Mouse (Mus musculus) retina, adult 2 months (tissue): ENCODE measurements around the gene Gm10188.

Experiments used
- DNase-seq: peaks from one replicate; pipeline ENCODE4 v3.0.0-alpha.2; 2012; ENCODE audit warnings: low read depth, low spot score

The Gm10188 gene

DNA sequence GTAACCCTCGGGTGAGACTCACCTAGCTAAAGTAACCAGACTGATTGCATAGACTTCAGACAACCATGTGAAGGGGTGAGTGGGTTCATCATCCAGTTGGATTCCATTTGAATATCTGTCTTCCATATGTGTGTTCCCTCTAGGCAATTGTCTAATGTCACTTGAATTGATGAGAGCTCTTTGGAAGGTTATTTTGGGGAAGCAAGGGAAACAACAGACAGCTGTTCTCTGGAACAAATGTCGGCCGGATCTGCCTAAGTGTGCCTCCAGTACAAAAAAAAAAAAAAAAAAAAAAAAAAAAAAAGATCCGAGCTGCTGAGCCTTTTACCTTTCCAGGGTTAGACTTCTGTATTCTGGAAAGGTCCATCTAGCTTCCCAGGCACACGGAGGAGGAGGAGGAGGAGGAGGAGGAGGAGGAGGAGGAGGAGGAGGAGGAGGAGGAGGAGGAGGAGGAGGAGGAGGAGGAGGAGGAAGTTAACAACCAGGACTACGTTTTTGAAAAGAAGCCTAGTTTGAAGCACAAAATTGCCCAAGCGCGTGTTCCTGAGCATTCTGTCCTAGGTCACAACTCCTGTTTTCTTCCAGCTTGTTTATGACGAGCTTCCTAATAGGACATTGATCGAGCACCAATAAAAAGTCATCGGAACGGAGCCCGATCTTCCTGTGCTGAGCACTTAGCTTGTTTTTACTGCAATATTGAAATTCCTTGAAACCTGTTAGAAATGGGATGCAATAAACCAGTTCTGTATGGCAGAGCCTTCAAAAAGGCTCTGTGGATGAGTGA is 3.1 kb downstream of the Gm10188 start:
- DNase-seq, result no peak

DNA sequence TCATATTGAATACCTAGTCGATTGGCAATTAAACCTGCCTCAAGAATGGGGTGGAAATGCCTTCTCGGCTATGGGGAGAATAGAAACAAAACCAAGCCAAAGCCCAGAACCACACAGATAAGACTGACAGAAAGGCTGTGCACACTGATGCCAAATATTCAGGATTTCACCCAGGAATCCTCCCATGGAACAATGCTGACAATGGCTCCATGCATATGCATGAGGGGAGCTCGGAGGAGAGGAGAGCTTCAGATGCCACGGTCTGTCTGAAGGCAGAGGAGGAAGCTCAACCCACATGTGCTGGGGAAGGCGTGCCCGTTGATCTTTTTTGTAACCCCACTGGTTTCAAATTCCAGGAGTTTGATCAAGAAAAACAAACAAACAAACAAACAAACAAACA is 7.4 kb downstream of the Gm10188 start:
- DNase-seq, result no peak

DNA sequence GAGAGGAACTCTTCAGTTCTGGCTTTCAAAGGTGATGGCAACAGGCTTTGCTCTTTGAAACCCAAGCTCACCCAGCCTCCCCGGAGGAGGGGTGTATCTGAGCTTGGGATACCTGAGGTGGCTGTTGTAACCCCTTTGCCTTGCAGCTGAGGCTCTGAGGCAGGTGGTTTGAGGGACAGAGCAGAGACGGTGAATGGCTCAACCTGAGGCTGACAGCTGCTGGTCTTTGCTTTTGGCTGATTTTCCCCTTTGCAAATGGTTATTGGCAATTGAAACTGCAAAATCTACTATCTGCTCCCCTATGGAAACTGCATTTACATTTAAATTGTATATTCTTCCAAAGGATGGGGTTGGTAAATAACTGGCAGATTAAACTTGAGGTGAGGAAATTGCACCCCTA is 7.9 kb downstream of the Gm10188 start:
- no peak for DNase-seq

DNA sequence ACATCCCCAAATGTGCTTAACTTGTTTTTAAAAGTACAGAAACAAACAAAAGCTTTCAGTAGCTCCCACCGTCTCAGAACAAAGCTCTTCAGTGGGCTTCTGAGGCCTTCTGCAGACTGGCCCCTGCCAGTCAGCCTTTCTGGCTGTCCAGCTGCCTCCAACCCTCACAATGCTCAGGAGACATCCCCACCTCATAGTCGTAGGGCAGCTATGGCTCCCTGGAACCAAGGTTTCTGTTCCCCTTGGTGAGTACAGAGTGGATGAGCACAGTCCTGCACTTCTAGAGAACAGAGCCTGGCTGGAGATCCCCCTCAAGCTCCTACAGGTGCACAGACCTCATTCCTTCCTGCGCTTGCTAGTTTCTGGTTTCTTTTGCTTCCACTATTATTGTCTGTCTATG is 13.3 kb downstream of the Gm10188 start:
- no peak for DNase-seq

DNA sequence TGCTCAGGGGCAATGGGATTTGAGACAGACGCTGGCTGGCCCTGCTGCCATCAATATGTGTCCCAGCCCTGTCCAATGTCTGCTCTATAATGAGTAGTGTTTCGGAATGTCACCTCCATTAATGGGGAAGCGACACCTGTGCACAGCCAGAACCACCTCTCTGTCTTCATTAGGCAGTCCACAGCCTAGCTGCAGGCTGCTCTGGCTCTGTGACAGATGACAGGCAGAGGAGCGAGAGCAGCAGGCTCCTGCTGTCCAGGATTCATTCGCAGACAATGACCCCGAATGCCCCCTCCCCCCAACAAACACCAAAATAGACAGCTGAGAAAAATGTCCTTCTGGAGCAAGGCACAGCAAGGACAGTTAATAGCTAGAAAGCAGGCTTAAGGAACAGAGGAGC is 16.5 kb downstream of the Gm10188 start:
- DNase-seq, result no peak

DNA sequence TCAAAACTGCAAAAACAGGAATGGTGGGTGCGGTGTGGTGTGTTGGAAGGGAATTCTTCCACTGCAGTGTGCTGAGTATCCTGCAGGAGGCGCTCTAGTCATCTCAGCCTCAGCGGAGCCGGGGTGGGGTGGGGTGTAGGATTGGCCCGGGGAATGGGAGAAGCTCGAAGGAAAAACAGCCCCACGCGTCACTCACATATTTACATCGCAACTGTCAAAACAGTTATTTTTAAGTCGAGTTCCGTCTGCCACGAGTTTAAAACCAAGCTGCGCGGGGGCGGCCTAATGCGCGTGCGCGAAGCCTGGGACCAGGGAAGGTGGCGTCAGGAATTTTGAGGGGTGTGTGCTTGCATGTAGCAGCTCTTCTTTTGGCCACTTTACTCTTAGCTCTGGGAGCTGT is 17.3 kb downstream of the Gm10188 start:
- no peak for DNase-seq

DNA sequence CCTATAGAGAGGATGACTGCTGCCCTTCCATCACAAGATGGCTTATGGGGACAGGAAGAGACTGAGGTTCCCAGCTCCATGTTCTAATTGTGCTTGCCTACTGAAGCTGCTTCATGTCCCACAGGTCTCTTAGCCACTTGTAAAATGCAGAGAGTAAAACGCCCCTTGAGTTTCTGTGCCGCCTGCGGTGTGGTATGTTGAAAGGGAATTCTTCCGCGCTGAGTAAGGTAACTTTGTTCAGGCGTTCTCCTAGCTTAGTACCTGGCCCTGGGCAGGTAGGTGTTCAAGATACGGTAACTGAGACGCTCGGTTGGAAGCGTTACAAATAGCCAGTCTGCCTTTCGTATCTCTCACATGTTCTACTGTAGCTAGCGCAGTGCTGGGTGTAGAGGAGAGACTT is 17.9 kb downstream of the Gm10188 start:
- no peak for DNase-seq

DNA sequence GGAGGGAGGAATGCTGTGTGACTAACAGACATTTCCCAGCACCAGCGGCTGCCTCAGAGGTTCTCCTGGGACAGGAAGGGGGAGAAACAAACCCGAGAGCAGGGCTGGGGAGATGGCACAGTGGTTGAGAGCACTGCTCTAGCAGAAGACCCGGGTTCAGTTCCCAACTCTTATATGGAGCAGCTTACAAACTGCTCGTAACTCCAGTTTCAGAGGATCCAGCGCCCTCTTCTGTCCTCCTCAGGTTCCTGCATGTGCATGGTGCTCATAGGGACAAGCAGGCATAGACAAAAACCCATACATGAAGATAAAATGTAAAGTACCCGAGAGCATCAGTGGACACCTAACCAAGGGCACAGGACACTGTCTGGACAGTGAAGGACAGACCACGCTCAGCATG is 18.6 kb downstream of the Gm10188 start:
- DNase-seq, result no peak

DNA sequence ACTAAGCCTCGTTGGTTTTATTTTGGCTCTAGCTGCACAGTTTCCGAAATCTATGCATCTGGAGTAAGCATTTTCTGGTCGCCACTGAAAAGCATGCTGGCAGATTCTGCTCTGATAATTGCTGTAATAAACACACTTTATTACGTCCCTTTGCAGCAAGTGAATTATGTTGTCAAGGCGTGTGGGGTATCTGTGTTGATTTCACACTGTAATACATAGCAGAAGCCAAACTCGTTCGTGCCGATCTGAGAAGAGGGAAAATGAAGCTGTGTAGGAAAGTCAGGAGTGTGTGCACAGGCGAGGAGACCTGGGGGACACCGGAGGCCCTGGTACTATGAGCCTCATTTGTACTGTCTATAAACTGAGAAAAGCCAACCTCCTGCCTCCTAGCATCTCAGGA is 20.2 kb downstream of the Gm10188 start:
- DNase-seq, result no peak

DNA sequence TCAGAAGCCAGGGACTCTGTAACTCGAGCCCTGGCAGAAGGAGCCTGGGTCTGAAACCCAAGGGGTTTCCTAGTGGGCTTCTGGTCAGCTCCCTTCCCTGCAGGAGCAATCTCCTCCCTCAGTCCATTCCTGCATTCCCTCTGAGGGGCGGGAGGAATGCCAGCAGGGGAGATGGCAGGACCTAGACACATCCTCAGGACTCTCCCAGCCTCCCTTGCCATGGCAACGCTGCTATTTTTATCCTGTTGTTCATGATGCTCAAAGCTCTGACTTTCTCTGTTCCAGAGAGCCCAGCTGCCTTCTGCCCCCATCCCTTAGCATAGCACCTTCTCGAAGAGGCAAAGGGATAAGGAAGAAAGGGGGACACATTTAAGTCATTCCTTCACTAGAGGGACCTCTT is 21.4 kb downstream of the Gm10188 start:
- peak; percentile 34 for DNase-seq

DNA sequence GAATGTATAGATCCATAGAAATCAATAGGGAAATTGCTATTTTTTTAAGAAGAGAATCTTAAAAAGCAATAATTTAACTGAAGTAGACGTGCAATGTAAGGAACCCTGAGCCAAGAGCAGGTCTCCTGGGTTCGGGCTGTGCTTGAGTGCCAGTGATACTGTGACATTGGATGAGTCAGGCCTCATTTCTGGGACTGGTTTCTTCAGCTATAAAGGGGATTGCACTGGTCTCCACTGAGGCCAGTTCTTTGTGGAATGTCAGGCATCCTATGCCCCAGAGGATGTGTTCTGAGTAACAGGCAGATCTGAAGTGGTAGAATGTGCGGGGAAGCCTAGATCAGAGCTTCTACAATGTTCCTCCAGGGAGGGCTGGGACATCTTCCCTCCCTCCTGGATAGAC is 22.7 kb downstream of the Gm10188 start:
- no peak for DNase-seq

DNA sequence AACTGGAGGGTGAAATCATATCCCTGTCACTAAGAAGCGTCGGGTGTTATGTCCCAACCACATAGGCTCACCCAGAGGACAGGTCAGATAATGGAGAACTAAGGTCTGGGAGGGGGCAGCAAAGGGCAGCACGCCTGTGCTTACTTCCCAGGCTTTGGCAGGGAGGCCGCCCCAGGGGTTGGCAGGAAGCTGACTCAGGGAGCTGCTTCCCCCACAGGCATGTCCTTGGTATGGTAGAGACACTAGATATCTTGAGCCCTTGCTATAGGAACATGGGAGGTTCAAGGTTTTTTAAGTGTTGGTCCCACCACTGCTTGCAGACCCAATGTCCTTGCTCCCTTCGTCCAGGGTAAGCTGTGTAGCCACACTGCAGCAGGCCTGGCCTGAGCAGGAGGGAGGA is 23.6 kb downstream of the Gm10188 start:
- DNase-seq, result no peak

DNA sequence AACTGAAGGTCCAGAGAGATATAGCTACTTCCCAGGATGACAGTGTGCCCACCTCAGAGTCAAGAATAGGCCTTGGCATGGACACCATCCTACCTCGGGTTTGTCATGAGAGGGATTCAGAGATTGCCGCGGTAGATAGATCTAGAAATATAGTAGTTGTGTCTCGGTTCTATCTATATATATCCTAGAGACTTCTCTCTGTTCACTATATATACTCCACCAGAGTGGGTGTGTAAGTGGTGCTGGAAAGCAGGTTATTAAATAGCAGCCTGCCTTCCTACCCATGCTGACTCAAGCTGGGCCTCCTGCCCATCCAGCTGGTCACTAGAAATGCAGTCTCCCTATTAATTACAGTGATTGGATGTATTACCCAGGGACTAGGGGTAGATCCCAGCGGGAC is 26.8 kb downstream of the Gm10188 start:
- no peak for DNase-seq

DNA sequence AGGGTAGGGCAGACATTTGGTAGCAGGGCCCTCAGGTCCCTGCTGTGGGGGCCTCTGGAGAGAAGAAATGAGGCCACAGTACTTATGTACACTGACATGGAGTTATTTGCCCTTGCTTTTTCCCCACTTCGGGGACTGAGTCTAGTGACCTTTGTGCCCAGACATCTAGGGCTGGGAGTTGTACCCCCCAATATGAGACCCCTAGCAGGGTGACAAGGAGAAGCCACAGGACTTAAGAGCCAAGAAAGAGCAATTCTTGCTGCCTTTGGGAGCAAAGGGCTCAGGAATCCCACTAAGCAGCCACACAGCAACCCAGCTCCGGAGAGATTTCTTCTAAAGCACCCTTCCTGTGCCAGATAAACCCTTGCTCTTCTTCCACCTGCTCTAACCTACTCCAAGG is 27.6 kb downstream of the Gm10188 start:
- DNase-seq, result no peak

DNA sequence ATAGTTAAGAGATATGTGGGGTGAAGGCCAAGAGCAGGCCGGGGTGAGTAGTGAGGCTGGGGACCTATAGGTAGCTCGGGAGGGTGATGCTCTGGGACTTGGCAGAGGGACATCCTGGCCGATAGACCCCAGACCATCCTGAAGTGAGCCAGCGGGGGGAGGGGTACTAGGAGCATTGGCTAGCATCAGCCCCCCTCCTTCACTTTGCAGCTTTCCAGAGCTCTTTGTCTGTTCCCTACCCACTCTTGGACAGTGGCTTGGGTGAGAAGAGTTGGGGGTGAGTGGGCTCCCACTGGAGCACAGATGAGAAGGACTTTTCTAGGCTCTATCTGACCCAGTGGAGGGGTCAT is 28.1 kb downstream of the Gm10188 start:
- no peak for DNase-seq

DNA sequence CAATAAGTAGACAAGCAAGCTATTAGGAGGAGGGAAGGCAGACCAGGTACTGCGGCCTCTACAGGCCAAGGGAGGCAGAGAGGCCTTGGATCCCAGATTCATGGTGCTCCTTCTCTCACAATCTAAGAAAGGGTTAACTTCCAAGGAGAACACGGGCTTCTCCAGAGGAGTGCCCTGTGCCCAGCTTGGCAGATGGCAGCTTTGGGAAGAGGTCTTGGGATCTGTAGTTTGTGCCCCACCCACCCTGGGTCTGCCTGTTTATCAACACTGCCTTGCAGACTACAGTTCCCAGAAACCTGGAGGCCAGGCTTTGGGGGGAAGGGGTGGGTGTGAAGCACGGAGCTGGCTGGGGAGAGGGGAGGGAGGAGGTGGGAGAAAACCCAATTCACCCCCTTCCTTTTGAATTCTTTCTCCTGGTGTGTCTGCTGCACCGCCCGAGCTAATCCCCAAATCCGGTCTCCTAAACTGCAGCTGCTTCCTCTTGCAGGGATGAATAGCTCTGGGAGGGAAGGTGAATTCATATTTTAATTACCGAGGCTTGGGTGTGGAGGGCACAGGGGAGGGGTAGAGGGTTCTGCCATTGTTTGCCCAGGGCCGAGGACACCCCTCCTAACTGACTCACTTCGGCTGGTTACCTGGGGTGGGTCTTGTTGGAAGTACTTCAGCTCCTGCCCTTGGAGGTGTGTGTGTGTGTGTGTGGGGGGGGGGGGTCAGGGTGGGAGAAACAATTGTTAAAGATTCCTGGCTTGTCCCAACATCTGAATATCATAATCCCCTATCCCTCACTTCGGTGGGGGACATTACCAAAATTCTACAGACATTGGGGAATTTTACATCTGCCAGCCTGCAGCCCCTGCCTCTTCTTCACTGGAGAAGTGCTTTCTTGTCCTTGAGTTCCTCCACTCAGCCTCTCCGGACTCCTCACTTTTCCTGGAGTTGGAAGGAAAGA is 28.7 kb downstream of the Gm10188 start:
- no peak for DNase-seq

DNA sequence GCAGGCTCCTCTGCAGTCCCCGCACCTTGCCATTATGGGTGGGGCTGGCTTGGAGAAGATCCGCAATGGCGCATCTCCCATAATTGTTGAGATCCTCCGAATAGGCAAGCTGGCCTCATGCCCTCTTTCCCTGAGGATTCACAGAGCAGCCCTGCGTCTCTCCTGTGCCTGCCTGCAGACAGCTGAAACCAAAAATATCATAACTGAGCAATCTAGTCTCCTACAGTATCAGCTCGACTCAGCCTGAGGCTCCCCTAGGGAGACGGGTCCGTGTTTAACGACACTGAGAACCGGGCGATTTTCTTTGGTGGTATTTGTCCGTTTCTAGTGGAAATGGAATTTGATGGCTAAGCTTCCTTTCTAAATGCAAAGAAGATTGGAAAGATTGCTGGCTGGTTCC is 29.6 kb downstream of the Gm10188 start:
- DNase-seq, result no peak

DNA sequence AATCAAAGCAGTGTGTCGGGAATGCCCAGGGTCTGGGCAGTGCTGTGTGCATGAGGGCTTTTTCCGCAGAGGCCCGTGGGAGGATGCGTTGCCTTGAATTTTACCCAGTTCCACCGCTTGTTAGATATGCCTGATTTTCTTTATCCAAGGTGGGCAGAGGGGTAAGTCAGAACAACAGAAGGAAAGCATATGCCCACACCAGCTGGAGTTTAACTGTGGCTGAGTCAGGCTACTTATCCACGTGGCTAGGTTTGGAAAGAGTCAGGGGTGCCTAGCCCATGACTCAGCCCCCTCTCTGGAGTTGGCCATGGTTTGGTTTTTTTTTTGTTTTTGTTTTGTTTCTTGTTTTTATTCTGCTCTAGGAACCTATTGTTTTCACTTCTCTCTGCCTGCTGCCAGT is 30.3 kb downstream of the Gm10188 start:
- no peak for DNase-seq

DNA sequence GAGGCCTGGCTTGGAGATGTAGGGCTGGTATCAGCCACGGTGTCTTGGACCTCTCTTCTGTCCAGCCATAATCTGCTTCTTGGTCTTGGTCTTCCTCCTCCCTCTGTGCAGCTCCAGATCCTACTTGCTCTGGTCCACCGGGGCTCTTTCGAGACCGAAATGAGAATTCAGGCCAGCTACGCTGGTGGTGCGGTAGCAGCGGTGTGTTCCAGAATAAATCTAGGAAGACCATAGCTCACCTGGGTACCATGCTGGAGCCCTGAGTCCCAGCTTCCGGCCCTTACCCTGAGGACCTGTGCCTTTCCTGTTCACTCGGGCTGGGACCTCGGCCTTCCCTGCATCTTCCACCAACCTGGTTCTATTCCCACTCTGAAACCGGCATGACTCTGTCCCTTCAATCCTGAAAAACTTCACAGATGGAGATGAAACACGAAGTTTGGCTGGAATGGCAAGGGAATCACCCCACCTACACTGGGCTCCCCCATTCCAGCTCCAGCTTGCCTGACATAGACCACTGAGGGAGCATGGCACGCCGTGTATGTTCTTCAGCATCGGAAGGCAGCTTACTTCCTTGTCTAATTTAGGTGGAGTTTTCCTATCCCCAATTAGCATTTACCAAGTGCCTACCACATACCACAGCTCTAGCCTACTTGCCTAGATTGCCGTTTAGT is 31.0 kb downstream of the Gm10188 start:
- no peak for DNase-seq

DNA sequence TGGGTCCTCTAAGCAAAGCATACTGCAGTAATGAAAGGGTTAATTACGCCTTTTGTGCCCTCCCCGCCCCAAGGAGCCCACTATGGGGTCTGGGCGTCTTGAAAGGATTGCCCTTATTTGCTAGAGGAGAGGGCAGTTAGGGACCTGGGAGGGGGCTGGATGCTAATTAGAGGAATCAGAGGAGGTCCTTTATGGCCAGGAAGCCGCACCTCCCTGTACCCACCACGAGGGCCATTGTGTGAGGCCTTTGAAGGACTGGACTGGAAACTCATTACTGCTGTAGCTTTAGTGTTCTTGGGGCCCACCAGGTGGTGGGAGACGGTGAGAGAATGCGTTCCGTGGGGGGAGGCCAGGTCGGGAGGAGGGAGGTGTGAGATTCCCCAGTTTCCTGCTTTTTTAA is 31.9 kb downstream of the Gm10188 start:
- DNase-seq, result no peak

DNA sequence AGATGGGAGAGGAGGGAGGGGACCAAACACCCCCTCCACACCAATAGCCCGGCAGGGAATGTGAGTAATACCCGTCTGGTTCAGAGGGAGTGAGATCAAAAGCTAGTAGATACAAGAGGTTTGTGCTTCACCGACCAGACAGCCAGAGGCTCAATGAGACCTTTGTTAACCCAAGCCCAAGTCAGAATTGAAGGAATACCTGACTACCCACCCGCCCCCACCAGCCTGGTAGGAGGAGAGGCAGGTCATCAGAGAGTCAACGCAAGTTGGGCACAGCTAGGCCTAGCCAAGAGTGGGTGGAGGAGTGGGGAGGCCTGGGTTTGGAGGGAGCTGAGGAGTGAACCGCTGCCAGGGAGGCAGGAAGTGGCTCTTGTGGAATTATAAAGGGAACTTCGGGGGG is 33.2 kb downstream of the Gm10188 start:
- no peak for DNase-seq

DNA sequence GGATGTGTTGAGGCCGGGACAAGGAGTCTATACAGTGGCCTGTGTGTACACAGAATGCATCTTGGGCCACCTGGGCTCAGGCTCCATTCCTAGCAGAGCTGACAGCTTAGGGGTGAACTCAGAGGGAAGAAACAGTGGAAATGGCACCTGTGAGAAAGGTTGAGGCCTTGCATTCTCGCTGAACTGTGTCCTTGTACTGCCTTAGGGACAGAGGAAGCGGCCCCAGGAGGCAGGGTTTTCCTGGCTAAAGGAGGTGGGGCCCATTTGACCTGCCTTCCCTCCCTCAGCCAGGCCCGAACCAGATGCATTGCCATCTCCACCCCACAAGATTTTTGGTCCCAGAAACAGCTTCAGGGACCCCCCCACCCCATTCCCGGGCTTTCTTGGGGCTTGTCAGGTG is 33.9 kb downstream of the Gm10188 start:
- no peak for DNase-seq

DNA sequence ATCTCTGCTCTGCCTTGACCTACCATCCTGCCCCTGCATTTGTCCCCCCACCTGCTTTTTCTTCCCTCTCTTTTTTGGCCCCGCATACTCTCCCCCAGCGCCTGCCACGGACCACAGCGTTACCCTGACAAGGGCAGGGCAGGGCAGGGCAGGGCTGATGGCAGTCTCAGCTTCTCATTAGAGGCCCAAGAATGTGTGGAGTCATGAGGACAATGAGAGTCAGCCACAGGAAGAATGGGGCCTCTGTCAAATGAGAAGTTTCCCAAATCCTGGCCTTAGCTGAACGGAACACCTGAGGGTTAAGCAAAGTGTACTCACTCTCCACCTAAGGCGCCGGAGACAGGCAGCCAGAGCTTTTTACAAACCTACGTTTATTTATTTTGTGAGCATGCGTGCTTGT is 34.5 kb downstream of the Gm10188 start:
- DNase-seq, result no peak
